Mouse (Mus musculus) heart, adult 2 months (tissue): Measurements from ENCODE around the gene Ctsa. TPM values are rescaled to one million over a fixed set of nuclear protein-coding genes. Genes with fewer than 3 reads are reported as not detected.

Experiments used
- DNase-seq, 2 experiments: peaks; one replicate each; pipeline ENCODE4 v3.0.0; 2021
- H3K27ac ChIP-seq: fragments of 200-600 bp; 2 replicates; pipeline ENCODE4 v1.8.1; 2022
- H3K27me3 ChIP-seq: fragments of 200-500 bp; 2 replicates; pipeline ENCODE4 v1.6.1; 2012; ENCODE audit warnings: mild to moderate bottlenecking, low read length, inconsistent platforms, mixed read lengths; ENCODE audit not compliant: control insufficient read depth, insufficient read depth
- H3K36me3 ChIP-seq: fragments of 200-500 bp; 2 replicates; pipeline ENCODE4 v1.6.1; 2012; ENCODE audit warnings: low read length, inconsistent platforms; ENCODE audit not compliant: control insufficient read depth, insufficient read depth
- H3K4me1 ChIP-seq: fragments of 200-500 bp; 2 replicates; pipeline ENCODE4 v1.6.1; 2011; ENCODE audit warnings: low read length; ENCODE audit not compliant: control insufficient read depth, insufficient read depth
- H3K4me3 ChIP-seq: fragments of 200-600 bp; 2 replicates; pipeline ENCODE4 v1.8.1; 2022
- H3K79me2 ChIP-seq: fragments of 200-500 bp; replicated peaks from 2 replicates; pipeline ENCODE4 v1.6.1; 2012; ENCODE audit warnings: mild to moderate bottlenecking, inconsistent platforms, low read length, moderate library complexity, mixed read lengths; ENCODE audit not compliant: control insufficient read depth, insufficient read depth
- H3K9ac ChIP-seq: fragments of 200-500 bp; 2 replicates; pipeline ENCODE4 v1.6.1; 2012; ENCODE audit warnings: low read depth, mild to moderate bottlenecking, control low read depth, inconsistent platforms, low read length, mixed read lengths
- CTCF ChIP-seq: fragments of 200-600 bp; IDR thresholded peaks from 2 replicates; pipeline ENCODE4 v1.8.1; 2022; ENCODE audit warnings: antibody characterized with exemption, mild to moderate bottlenecking, moderate library complexity
- EP300 ChIP-seq: fragments of 200-500 bp; IDR thresholded peaks from 2 replicates; pipeline ENCODE4 v1.6.1; 2011; ENCODE audit warnings: low read depth, low read length, control low read depth; ENCODE audit not compliant: insufficient read depth
- POLR2A ChIP-seq: fragments of 200-500 bp; IDR thresholded peaks from 2 replicates; pipeline ENCODE4 v1.6.1; 2011; ENCODE audit warnings: mild to moderate bottlenecking, low read depth, low read length, control low read depth; ENCODE audit not compliant: insufficient read depth
- WGBS: fragments of 180-500 bp; shearing (Covaris S2); methylation state at CpG from one replicate; pipeline ENCODE4 v1.1.7; 2018; 5-methylcytosine and 5-hydroxymethylcytosine counted together
- intact Hi-C: fragments of 180-260 bp; cut with DNase I; formaldehyde crosslinking; loops from one replicate; pipeline ENCODE4 v1.15.1; 2025
- polyA plus RNA-seq: library from polyadenylated mRNA; depleted of rRNA; stranded (reverse); fragments of >200 nt; gene quantifications from 2 replicates; pipeline ENCODE4 v1.2.3, GENCODE M21; 2012; rRNA removed
- total RNA-seq, 2 experiments: library from RNA; stranded (reverse); gene quantifications; 2 replicates each; pipeline ENCODE4 v1.2.3; 2021

Ctsa gene
- total and polyA plus RNA-seq, 3 experiments: 94.3 to 200 (median 99.8) TPM

- WGBS: 94% methylated on average over 10 of the region's 10 CpGs
- no peak for DNase-seq
- peaks cover 2% of the 10 kb centered on the region; the same call in 1 of the 2 replicates for H3K36me3 ChIP-seq
- H3K27me3 ChIP-seq: no peaks in the 10 kb centered on the region
- H3K4me3 ChIP-seq: no peak overlapping the region
- TF ChIP-seq POLR2A (no peak), CTCF (no peak)
- H3K9ac ChIP-seq: no peak overlapping the region
- H3K4me1 ChIP-seq: peaks cover 2% of the 10 kb centered on the region
- no peak overlapping the region for H3K27ac ChIP-seq
- H3K79me2 ChIP-seq: no peaks in the 10 kb centered on the region; the same call in 1 of the 2 replicates
- intact Hi-C loops: no loop called here
Measured at GRCm38 (mm10) chr2:164886617-164887016, 53.9 kb downstream of the Ctsa start.

- 64% methylated on average over 12 of the region's 12 CpGs for WGBS
- peaks cover 2% of the 10 kb centered on the region; the same call in 1 of the 2 replicates for H3K36me3 ChIP-seq
- TF ChIP-seq EP300 (no peak), CTCF (no peak), POLR2A (no peak)
- no peak overlapping the region for H3K27ac ChIP-seq
- H3K9ac ChIP-seq: no peak overlapping the region
- intact Hi-C loops: no loop called here
- H3K79me2 ChIP-seq: no peaks in the 10 kb centered on the region
- peaks cover 4% of the 10 kb centered on the region for H3K4me1 ChIP-seq
- no peak for DNase-seq
- H3K27me3 ChIP-seq: no peaks in the 10 kb centered on the region
- no peak overlapping the region for H3K4me3 ChIP-seq
Measured at GRCm38 (mm10) chr2:164888996-164889395, 56.3 kb downstream of the Ctsa start.

GRCm38 (mm10) chr2:164889960-164890359, 57.3 kb downstream of the Ctsa start:
- no peaks in the 10 kb centered on the region for H3K79me2 ChIP-seq
- H3K4me3 ChIP-seq: no peak overlapping the region
- no peaks in the 10 kb centered on the region for H3K27me3 ChIP-seq
- no peak for TF ChIP-seq EP300
- no peak for TF ChIP-seq POLR2A
- no peak for TF ChIP-seq CTCF
- no peak for DNase-seq
- no peak overlapping the region for H3K9ac ChIP-seq
- H3K4me1 ChIP-seq: peaks cover 4% of the 10 kb centered on the region
- H3K27ac ChIP-seq: no peak overlapping the region
- peaks cover 2% of the 10 kb centered on the region; the same call in 1 of the 2 replicates for H3K36me3 ChIP-seq
- intact Hi-C loops: no loop called here
- WGBS: 90% methylated on average over 2 of the region's 2 CpGs

Other genes with a start within 250 kb of the Ctsa start
- under 1 TPM in 1 of 2 experiments, not detected in 1; 0.30 TPM for gene Wfdc6a, start 247.4 kb upstream of the Ctsa start, total RNA-seq
- gene Wfdc6a, start 247.4 kb upstream of the Ctsa start, polyA plus RNA-seq: 0.47 and 0.56 TPM in 2 replicates
- not detected for gene Eppin, start 239.3 kb upstream of the Ctsa start, total RNA-seq
- 0.16 TPM in 1 of 2 replicates, not detected in the other for gene Eppin, start 239.3 kb upstream of the Ctsa start, polyA plus RNA-seq
- not detected for gene Wfdc6b, start 219.4 kb upstream of the Ctsa start, total RNA-seq
- not detected in 2 replicates for gene Wfdc6b, start 219.4 kb upstream of the Ctsa start, polyA plus RNA-seq
- gene Wfdc8, start 219.2 kb upstream of the Ctsa start, total RNA-seq: not detected
- not detected in 2 replicates for gene Wfdc8, start 219.2 kb upstream of the Ctsa start, polyA plus RNA-seq
- gene Wfdc16, start 194.1 kb upstream of the Ctsa start, total RNA-seq: not detected
- gene Wfdc16, start 194.1 kb upstream of the Ctsa start, polyA plus RNA-seq: not detected in 2 replicates
- gene Wfdc10, start 176.8 kb upstream of the Ctsa start, total RNA-seq: not detected
- not detected in 2 replicates for gene Wfdc10, start 176.8 kb upstream of the Ctsa start, polyA plus RNA-seq
- gene Wfdc9, start 176.3 kb upstream of the Ctsa start, total RNA-seq: not detected
- gene Wfdc9, start 176.3 kb upstream of the Ctsa start, polyA plus RNA-seq: not detected in 2 replicates
- gene Wfdc11, start 158.8 kb upstream of the Ctsa start, total RNA-seq: not detected
- not detected in 2 replicates for gene Wfdc11, start 158.8 kb upstream of the Ctsa start, polyA plus RNA-seq
- gene Wfdc13, start 147.8 kb upstream of the Ctsa start, total RNA-seq: not detected
- gene Wfdc13, start 147.8 kb upstream of the Ctsa start, polyA plus RNA-seq: 0.25 TPM in 1 of 2 replicates, not detected in the other
- not detected for gene Spint4, start 134.4 kb upstream of the Ctsa start, total RNA-seq
- gene Spint4, start 134.4 kb upstream of the Ctsa start, polyA plus RNA-seq: not detected in 2 replicates
- not detected for gene Spint5, start 117.6 kb upstream of the Ctsa start, total RNA-seq
- not detected in 2 replicates for gene Spint5, start 117.6 kb upstream of the Ctsa start, polyA plus RNA-seq
- not detected for gene Wfdc3, start 86.9 kb upstream of the Ctsa start, total RNA-seq
- gene Wfdc3, start 86.9 kb upstream of the Ctsa start, polyA plus RNA-seq: 0.31 and 0.50 TPM in 2 replicates
- gene Dnttip1, start 86.9 kb upstream of the Ctsa start, total RNA-seq: 10 to 100 TPM; 21.8 to 21.9 TPM
- gene Dnttip1, start 86.9 kb upstream of the Ctsa start, polyA plus RNA-seq: 15.0 and 15.9 TPM in 2 replicates
- gene Ube2c, start 63.0 kb upstream of the Ctsa start, total RNA-seq: 1 to 10 TPM; 1.5 to 4.2 TPM
- gene Ube2c, start 63.0 kb upstream of the Ctsa start, polyA plus RNA-seq: 3.0 and 7.3 TPM in 2 replicates
- gene Tnnc2, start 52.9 kb upstream of the Ctsa start, total RNA-seq: under 1 TPM in 1 of 2 experiments, not detected in 1; 0.50 TPM
- gene Tnnc2, start 52.9 kb upstream of the Ctsa start, polyA plus RNA-seq: not detected in 2 replicates
- gene Snx21, start 47.0 kb upstream of the Ctsa start, total RNA-seq: 10 to 100 TPM; 21.2 to 30.3 TPM
- 24.7 and 29.0 TPM in 2 replicates for gene Snx21, start 47.0 kb upstream of the Ctsa start, polyA plus RNA-seq
- gene Acot8, start 28.0 kb upstream of the Ctsa start, total RNA-seq: 10 to 100 TPM; 13.3 to 14.0 TPM
- gene Acot8, start 28.0 kb upstream of the Ctsa start, polyA plus RNA-seq: 17.0 and 19.1 TPM in 2 replicates
- 1 to 10 TPM; 1.7 to 2.1 TPM for gene Zswim3, start 27.8 kb upstream of the Ctsa start, total RNA-seq
- gene Zswim3, start 27.8 kb upstream of the Ctsa start, polyA plus RNA-seq: 2.1 and 2.8 TPM in 2 replicates
- 1 to 10 TPM; 4.5 to 5.3 TPM for gene Zswim1, start 10.2 kb upstream of the Ctsa start, total RNA-seq
- 5.1 and 6.4 TPM in 2 replicates for gene Zswim1, start 10.2 kb upstream of the Ctsa start, polyA plus RNA-seq
- under 1 TPM; 0.60 to 0.68 TPM for gene Spata25, start 4.3 kb upstream of the Ctsa start, total RNA-seq
- 0.23 TPM in 1 of 2 replicates, not detected in the other for gene Spata25, start 4.3 kb upstream of the Ctsa start, polyA plus RNA-seq
- gene Neurl2, start 583 bp downstream of the Ctsa start, total RNA-seq: 10 to 100 TPM; 47.2 to 49.2 TPM
- 54.2 and 54.8 TPM in 2 replicates for gene Neurl2, start 583 bp downstream of the Ctsa start, polyA plus RNA-seq
- gene Pltp, start 24.8 kb downstream of the Ctsa start, total RNA-seq: 10 to 100 TPM; 33.8 to 36.1 TPM
- 57.4 and 71.2 TPM in 2 replicates for gene Pltp, start 24.8 kb downstream of the Ctsa start, polyA plus RNA-seq
- 10 to 100 TPM; 25.7 to 31.8 TPM for gene Pcif1, start 46.4 kb downstream of the Ctsa start, total RNA-seq
- gene Pcif1, start 46.4 kb downstream of the Ctsa start, polyA plus RNA-seq: 18.4 and 20.8 TPM in 2 replicates
- 1 to 10 TPM; 8.0 to 8.2 TPM for gene Zfp335, start 78.9 kb downstream of the Ctsa start, total RNA-seq
- gene Zfp335, start 78.9 kb downstream of the Ctsa start, polyA plus RNA-seq: 14.0 and 14.3 TPM in 2 replicates
- gene Mmp9, start 107.9 kb downstream of the Ctsa start, total RNA-seq: under 1 TPM; 0.93 to 0.99 TPM
- 3.5 and 5.1 TPM in 2 replicates for gene Mmp9, start 107.9 kb downstream of the Ctsa start, polyA plus RNA-seq
- 1 to 10 TPM; 2.2 to 2.3 TPM for gene Slc12a5, start 127.9 kb downstream of the Ctsa start, total RNA-seq
- gene Slc12a5, start 127.9 kb downstream of the Ctsa start, polyA plus RNA-seq: 1.5 TPM in 2 replicates
- gene Ncoa5, start 202.0 kb downstream of the Ctsa start, total RNA-seq: 10 to 100 TPM; 18.6 to 20.6 TPM
- 16.4 and 21.2 TPM in 2 replicates for gene Ncoa5, start 202.0 kb downstream of the Ctsa start, polyA plus RNA-seq
- gene Cd40, start 222.8 kb downstream of the Ctsa start, total RNA-seq: 1 to 10 TPM; 2.0 to 2.2 TPM
- gene Cd40, start 222.8 kb downstream of the Ctsa start, polyA plus RNA-seq: 4.6 and 7.1 TPM in 2 replicates